Mouse (Mus musculus) cerebellum, adult 2 months (tissue): ENCODE results near the gene Bri3. TPM values are rescaled to one million over a fixed set of nuclear protein-coding genes. Genes with fewer than 3 reads are reported as not detected.

Source experiments
- DNase-seq, 2 experiments: peaks; one replicate each; pipeline ENCODE4 v3.0.0; 2021
- H3K27ac ChIP-seq: fragments of 200-500 bp; 2 replicates; pipeline ENCODE4 v1.5.1; 2012; ENCODE audit warnings: low read length, control low read depth, inconsistent platforms; ENCODE audit not compliant: insufficient read depth
- H3K27me3 ChIP-seq: fragments of 200-500 bp; 2 replicates; pipeline ENCODE4 v1.6.1; 2012; ENCODE audit warnings: inconsistent platforms, mild to moderate bottlenecking, low read length, moderate library complexity; ENCODE audit not compliant: control insufficient read depth, insufficient read depth
- H3K4me1 ChIP-seq: fragments of 200-500 bp; 2 replicates; pipeline ENCODE4 v1.6.1; 2011; ENCODE audit warnings: low read length; ENCODE audit not compliant: control insufficient read depth, insufficient read depth
- H3K4me3 ChIP-seq: fragments of 200-500 bp; replicated peaks from 2 replicates; pipeline ENCODE3; 2011; ENCODE audit warnings: mild to moderate bottlenecking, low read depth, low read length, control low read depth; ENCODE audit not compliant: insufficient read depth
- CTCF ChIP-seq: fragments of 200-500 bp; IDR thresholded peaks from 2 replicates; pipeline ENCODE4 v1.5.1; 2011; ENCODE audit warnings: low read depth, mild to moderate bottlenecking, control low read depth, low read length, moderate library complexity, borderline replicate concordance; ENCODE audit not compliant: insufficient read depth
- POLR2A ChIP-seq: fragments of 200-500 bp; IDR thresholded peaks from 2 replicates; pipeline ENCODE4 v1.6.1; 2011; ENCODE audit warnings: low read length, control low read depth, borderline replicate concordance; ENCODE audit not compliant: insufficient read depth
- WGBS: fragments of 180-500 bp; shearing (Covaris S2); methylation state at CpG from one replicate; pipeline ENCODE4 v1.1.7; 2018; 5-methylcytosine and 5-hydroxymethylcytosine counted together
- polyA plus RNA-seq: library from polyadenylated mRNA; depleted of rRNA; stranded (reverse); fragments of >200 nt; gene quantifications from 2 replicates; pipeline ENCODE4 v1.2.3, GENCODE M21; 2012

The Bri3 gene
- polyA plus RNA-seq, 1 experiment, result 72.5 TPM

DNA sequence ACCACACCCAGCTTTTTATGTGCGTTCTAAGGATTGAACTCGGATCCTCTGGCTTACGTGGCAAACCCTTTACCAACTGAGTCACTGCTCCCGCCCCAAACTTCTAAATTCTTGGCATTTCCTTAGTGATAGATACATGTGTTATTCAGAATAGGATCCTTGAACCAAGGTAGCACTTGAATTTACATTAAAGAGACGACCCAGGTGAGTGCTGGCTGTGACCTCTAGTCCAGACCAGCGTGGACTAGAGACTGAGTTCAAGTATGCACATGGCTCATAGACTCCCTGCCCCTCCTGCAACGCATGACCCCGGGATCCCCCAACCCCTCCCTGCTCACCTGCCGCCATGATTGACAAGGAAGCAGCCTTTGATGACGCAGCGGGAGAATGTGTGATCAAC lies 162.0 kb downstream of the Bri3 start:
- Histone ChIP-seq H3K27ac (no peak overlapping the region), H3K4me3 (no peak overlapping the region), H3K4me1 (no peaks in the 10 kb centered on the region), H3K27me3 (no peaks in the 10 kb centered on the region)
- TF ChIP-seq POLR2A, result no peak
- no peak for TF ChIP-seq CTCF
- WGBS, result 90% methylated on average over 11 of the region's 11 CpGs
- no peak for DNase-seq

DNA sequence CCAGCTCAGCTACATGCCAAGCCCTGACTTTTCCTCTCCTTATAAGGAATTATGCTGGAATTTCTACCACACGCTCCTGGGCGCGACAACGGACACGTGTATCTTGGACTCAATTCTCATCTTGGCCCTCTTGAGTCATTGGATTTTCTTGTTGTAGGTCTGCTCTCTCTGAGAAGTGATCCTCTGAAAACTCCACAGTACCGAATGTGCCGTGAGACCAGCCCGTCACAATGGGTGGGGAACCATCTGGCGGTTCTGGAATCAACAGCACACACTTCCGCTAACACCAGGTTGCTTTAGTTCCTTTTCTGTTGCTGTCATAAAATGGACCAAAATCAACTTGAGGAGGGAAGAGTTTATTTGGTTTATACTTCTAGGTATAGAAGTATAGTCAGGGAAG lies 166.4 kb downstream of the Bri3 start:
- no peak overlapping the region for H3K4me3 ChIP-seq

DNA sequence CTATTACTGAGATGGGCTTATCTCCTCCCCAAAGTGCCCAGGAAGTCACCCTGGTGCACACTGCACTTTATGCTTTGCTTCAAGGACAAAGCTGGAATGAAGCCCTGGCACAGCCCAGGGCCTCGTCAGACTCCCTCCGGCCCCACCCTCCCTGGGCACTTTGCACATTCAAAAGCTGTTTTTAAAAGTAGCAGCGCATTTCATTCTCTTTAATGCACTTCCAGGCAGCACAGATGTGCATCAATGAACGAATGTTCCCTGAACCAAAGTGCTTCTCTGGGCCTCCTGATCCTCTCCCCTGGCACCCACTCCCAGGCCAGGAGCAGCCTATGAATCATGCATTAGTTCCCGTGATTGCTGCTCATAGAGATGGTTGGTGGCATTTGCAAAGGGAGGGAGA lies 167.5 kb downstream of the Bri3 start:
- no peak overlapping the region for H3K4me3 ChIP-seq
- H3K27ac ChIP-seq, result no peak overlapping the region
- no peaks in the 10 kb centered on the region; the same call in 1 of the 2 replicates for H3K4me1 ChIP-seq
- H3K27me3 ChIP-seq, result no peaks in the 10 kb centered on the region; the same call in 1 of the 2 replicates
- TF ChIP-seq CTCF (no peak), POLR2A (no peak)
- no peak for DNase-seq
- 48% methylated on average over 5 of the region's 5 CpGs for WGBS

More for the DNA sequence above, 166.4 kb downstream of the Bri3 start:
- 79% methylated on average over 10 of the region's 10 CpGs for WGBS
- Histone ChIP-seq H3K4me1 (no peaks in the 10 kb centered on the region; the same call in 1 of the 2 replicates), H3K27me3 (no peaks in the 10 kb centered on the region; the same call in 1 of the 2 replicates), H3K27ac (no peak overlapping the region)
- no peak for DNase-seq
- no peak for TF ChIP-seq POLR2A

DNA sequence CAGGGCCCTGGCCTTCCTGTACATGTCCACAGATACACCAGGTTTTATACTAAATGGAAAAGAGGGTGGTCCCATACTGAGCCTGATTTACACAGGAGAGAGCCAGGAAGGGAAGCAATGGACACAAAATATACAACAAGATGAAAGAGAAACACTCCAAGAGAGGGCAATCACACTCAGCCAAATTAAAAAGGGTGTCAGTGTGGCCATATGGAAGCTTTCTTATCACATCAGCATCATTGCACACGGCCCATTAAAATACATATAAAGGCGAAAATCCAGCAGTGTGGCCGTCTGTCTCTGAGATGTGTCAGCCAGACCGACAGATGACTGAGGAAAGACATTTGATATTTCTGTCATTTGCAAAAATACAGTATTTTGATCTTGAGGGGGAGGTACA lies 168.5 kb downstream of the Bri3 start:
- no peak for TF ChIP-seq CTCF
- no peak for TF ChIP-seq POLR2A
- H3K4me3 ChIP-seq, result no peak overlapping the region

DNA sequence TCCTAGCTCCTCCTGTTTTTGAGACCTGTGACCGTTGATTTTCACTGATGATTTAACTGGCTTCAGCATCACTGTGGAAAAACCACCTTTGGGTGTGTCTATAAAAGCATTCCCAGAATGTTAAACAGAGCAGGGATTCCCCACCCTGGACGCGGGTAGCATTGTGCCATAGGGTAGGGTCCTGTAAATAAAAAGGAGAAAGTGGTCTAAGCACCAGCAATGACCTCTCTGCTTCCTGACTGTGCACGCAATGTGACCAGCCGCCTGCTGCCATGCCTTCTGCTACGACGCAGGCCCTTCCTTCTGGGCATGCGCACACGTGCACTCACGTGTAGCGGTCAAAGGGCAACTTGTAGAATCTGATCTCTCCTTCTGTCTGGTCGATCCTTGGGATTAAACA lies 174.2 kb downstream of the Bri3 start:
- Histone ChIP-seq H3K27me3 (no peaks in the 10 kb centered on the region; the same call in 1 of the 2 replicates), H3K4me3 (no peak overlapping the region), H3K4me1 (peaks cover 8% of the 10 kb centered on the region), H3K27ac (no peak overlapping the region)
- DNase-seq, result no peak
- 84% methylated on average over 12 of the region's 12 CpGs for WGBS
- TF ChIP-seq CTCF (no peak), POLR2A (no peak)

More for the DNA sequence above, 168.5 kb downstream of the Bri3 start:
- DNase-seq, result no peak
- 30% methylated on average over 4 of the region's 4 CpGs for WGBS
- Histone ChIP-seq H3K27me3 (no peaks in the 10 kb centered on the region; the same call in 1 of the 2 replicates), H3K27ac (no peak overlapping the region), H3K4me1 (no peaks in the 10 kb centered on the region; the same call in 1 of the 2 replicates)

DNA sequence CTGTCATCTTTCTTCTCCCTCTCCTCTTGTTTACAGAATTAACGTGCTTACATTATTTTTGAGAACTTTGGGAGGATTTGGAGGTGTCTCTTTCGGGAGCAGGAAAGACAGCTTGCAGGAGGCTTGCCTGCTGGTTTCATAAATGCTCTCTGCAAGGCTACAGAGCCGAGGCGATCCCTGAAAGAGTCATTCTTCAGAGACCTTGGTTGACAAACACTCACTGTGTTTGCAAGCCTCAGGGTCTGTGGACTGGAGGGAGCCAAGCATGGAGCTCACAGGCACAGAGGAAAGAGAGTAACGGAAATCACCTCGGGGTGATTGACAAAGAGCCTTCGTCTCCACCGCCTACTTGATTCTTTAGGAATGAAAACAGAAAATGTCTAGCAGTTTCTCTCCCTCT lies 175.8 kb downstream of the Bri3 start:
- Histone ChIP-seq H3K4me3 (no peak overlapping the region), H3K27ac (no peak overlapping the region), H3K4me1 (peaks cover 8% of the 10 kb centered on the region), H3K27me3 (no peaks in the 10 kb centered on the region)
- no peak for DNase-seq
- TF ChIP-seq CTCF (no peak), POLR2A (no peak)
- WGBS, result 76% methylated on average over 8 of the region's 8 CpGs

DNA sequence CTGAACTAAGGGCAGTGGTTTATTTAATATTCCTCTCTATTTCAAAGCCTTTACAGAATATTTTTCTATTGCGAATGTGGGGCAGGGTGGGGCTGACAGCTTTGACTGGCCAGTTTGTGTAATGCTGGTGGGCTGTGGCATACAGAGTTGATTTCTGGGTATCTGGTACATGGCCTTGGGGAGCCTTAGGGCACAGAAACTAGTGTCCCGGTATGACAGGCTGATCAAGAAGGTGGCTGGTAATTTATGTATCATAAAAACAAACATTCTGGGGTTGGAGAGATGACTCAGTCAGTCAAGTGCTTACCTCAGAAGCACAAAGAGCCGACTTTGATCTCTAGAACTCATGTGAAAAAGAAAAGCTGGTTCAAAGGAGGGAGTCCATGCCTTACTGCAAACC lies 182.5 kb downstream of the Bri3 start:
- no peaks in the 10 kb centered on the region for H3K27me3 ChIP-seq
- no peak for TF ChIP-seq POLR2A
- TF ChIP-seq CTCF, result no peak
- 91% methylated on average over 3 of the region's 3 CpGs for WGBS
- DNase-seq, result no peak
- no peak overlapping the region for H3K4me3 ChIP-seq
- no peaks in the 10 kb centered on the region; the same call in none of the 2 replicates for H3K4me1 ChIP-seq
- no peak overlapping the region for H3K27ac ChIP-seq

DNA sequence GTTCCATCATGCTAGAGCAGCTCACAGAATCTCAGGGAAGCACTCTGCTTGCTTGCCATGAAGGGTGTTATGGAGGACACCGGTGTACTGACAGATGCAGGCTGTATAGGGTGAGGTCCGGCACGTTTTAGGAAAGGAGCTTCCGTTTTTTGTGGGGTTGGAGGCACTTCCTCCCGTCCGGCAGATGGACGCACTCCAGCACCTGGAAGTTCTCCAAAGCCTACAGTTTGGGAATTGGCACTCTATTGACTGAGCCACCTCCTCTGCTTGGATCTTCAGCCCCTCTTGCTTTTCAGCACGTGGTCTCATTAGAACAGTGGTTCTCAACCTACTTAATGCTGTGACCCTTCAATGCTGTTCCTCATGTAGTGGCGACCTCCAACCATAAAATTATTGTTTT lies 183.6 kb downstream of the Bri3 start:
- Histone ChIP-seq H3K4me1 (no peaks in the 10 kb centered on the region; the same call in none of the 2 replicates), H3K27ac (no peak overlapping the region), H3K4me3 (no peak overlapping the region), H3K27me3 (no peaks in the 10 kb centered on the region)
- DNase-seq, result peak; percentile 30 to 39
- TF ChIP-seq POLR2A, result no peak
- no peak for TF ChIP-seq CTCF
- WGBS, result 10% methylated on average over 9 of the region's 9 CpGs
